Mouse (Mus musculus): Measurements from ENCODE around the gene Ddrgk1. TPM values are rescaled to one million over a fixed set of nuclear protein-coding genes. Genes with fewer than 3 reads are reported as not detected.
A peak's percentile ranks its signal among the peaks of the same experiment; 100 is the strongest.
"Not testable (repeated sequence)": the region's sequence is repeated elsewhere in the genome, so short reads cannot be mapped to it uniquely, and the experiment has no call there.

The Ddrgk1 gene
- total RNA-seq, 2 experiments from 2014 or later, result 85.2 to 97.5 TPM

DNA sequence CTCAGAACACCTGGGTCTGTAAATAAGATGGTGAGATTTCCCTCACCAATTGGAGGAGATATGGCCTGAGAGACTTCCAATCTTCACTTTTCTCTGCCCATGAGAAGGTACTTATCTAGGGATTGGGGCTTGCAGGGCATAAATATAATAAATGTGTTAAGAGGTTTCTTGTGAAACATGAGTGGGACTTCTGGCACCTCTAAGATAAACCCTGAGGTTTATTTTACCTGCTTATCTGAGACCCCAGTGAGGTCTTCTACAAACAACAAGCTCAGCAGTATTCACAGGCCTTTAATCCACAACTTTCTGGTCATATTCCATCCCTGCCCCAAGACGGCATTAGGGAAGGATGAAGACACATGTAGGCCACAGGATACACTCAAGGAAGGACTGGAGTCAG, 10.7 kb downstream of the Ddrgk1 start:
- DNase-seq, result no peak

DNA sequence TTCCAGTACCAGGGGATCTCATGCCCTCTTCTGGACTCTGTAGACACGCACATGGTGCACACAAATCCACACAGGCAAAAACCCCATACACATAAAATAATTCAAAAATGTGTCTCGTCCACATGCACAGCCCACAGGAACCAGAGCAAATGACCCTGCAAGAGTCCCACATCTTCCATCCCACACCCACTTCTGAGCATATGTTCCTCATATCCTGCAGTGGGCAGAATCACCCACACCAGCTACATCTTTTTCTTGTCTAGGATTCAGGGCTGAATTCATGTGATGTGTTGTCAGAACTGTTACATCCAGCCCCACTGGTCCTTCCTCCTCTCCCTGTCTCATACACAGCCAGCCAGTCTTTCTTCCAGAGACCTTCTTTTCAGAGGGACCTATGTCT, 11.2 kb downstream of the Ddrgk1 start:
- DNase-seq, result no peak

DNA sequence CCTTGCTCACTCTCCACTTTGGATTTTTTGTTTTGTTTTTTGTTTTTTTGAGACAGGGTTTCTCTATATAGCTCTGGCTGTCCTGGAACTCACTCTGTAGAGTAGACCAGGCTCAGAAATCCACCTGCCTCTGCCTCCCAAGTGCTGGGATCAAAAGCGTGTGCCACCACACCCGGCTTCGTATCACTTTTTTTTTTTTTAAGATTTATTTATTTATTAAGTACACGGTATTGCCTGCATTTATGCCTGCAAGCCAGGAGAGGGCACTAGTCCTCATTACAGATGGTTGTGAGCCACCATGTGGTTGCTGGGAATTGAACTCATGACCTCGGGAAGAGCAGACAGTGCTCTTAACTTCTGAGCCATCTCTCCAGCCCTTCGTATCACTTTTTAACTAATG, 15.4 kb downstream of the Ddrgk1 start:
- not testable (repeated sequence) for DNase-seq

DNA sequence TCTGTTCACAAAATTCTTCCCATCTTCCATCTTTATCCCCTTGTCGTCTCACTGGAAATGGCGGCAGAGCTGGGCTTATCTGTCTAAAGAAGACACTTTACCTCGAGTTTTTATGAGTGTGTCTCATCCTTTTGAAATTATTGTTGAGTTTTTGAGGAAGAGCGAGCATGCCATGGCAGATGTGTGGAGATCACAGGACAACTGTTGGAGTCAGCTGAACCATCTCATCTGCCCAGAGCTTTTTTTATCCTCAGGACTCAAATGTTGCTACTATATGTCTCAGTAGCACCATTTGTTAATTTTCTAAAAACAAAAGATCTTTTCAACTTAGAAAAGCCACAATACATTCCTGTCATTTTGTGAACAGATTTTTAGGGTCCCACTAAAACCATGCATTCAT, 19.3 kb downstream of the Ddrgk1 start:
- DNase-seq, result no peak

DNA sequence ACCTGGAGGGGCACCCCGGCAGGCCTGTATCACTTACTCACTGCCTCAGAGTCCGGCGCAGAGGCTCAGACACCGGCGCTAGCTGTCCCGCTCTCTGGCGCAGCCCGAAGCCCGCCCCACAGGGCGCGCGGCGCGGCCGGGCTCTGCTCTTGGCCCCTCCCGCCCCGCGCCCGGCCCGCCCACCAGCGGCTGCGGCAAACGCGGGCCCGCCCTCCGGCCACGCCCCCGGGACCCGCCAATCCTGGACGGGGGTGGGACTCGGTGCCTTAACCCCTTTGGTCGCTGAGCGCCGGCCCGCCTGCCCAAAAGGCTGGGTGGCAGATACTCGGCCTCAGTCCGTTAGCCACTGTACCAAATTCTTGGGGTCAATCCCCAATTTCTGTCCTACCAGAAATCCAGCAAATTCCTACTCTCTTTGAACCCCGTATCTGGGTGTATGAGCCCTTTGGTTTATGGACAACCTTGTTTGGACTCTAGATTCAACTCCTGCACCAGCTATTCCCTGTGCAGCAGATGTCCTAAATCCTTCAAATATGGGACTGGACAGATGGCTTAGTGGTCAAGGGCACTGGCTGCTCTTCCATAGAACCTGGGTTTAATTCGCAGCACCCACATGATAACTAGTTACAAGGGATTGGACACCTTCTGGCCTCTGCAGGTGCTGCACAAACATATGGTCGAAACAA, 21.6 kb downstream of the Ddrgk1 start, which contains the start of gene Lzts3:
Gene Lzts3, minus strand, starts transcription at position 120 of the 686 bp plus-strand sequence.
- DNase-seq, result peak; percentile 93 to 94

DNA sequence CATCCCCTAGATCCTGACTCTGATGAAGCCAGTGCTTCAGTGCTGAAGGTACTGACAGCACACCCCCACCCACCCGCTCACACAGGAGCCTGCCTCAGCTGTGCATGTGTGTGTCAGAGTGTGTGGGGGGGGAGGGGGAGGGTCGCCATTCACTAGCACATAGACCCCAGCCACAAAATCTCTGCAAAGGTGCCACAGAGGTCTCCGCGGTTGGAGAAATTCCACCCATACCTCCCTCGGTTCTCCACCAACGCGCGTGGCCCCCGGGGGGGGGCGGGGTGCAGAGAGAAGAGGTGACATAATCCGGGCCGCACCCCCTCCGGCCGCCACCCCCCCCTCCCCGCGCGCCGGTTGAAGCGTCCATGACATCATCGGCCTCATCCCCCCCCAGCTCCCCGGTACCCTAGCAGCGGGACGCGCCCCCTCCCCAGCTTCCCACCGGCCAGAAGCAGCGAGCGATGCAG, 22.2 kb downstream of the Ddrgk1 start:
- DNase-seq, result no peak

DNA sequence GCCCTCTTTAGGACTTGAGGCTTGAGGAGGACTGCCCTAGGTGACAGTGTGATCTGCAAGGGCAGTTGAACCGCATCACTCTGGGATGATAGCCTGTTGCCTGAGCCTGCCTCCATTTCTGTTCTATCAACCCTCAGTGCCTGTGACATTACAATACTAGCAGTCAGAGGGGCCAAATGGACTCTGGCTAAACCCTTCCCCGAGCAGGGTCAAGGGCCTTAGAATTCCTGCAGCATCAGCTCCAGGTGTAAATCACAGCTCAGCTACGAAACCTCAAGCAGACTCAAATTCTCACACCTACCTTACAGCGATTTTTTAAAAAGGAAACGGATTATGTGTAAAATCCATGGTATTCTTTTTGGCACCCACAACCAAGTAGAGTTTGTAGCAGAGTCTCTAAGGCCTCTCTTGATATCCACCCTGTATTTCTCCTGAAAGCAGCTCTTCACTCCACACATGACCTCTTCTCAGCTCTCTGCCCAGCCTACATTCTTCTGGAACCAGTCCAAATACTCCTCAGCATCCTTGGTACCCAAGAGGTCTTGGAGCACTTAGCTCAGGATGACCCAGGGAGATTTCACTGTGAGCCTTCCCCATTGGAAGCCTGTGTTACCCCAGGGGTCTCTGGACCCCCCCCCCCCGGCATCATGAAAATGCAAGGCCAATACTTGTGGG, 23.0 kb downstream of the Ddrgk1 start:
- no peak for DNase-seq

DNA sequence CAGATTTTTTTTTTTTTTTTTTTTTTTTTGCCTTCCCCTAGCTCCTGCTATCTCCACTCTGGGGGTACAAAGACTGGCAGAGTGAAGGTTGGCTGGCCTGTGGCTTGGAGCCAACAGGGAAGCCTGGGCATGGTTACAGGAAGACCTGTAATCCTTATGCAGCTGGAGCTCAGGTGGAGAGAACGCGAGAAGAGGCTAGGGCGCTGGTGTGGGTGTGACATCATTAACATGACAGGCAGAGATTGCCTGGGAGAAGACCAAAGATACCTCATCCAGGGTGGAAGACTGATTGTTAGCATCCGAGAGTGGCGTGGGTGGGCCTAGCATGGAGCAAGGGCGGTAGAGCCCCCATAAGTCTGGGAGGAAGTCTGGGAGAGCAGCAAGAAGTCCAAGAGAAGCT, 25.2 kb downstream of the Ddrgk1 start:
- no peak for DNase-seq

DNA sequence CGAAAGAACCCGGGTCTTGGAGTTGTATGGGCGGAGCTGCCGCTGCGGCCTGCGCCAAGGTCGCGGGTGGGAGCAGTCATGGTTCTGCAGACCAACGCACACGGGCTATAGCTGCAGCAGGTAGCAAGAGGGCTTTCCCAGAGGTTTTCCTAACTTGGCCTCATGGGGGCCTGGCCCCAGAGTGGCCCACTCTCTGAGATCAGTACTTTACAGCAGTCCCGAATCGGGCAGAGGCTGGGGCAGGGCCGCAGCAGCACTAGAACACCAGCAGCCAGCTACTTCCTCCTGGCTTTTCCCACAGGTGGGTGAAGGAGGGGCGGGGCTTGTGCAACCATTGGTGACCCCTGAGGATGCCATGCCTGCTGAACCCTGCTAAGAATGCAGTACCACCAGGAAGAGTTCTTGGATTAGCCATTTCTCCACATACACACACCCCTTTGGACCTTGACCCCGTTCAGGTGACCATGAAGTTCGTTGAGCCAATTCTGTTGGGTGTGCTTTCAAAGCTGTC, 26.3 kb downstream of the Ddrgk1 start:
- no peak for DNase-seq

DNA sequence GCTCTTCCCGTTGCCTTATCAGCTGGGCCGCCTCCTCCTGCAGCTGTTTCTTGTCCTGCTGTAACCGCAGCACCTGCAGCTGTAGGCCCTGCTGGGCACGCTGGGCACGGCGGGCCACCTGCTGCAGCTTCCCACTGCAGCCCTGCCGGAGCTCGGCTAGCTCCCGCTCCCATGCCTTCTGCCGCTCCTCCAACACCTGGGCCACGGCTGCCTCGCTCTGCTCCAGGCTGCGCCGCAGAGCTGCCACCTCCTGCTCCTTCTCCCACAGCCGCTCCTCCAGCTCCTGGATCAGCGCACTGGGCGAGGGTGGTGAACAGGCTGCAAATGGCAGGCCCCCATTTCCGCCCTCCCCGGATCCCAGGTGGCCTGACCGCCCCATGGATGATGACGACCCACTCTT, 28.6 kb downstream of the Ddrgk1 start:
- DNase-seq, result no peak

DNA sequence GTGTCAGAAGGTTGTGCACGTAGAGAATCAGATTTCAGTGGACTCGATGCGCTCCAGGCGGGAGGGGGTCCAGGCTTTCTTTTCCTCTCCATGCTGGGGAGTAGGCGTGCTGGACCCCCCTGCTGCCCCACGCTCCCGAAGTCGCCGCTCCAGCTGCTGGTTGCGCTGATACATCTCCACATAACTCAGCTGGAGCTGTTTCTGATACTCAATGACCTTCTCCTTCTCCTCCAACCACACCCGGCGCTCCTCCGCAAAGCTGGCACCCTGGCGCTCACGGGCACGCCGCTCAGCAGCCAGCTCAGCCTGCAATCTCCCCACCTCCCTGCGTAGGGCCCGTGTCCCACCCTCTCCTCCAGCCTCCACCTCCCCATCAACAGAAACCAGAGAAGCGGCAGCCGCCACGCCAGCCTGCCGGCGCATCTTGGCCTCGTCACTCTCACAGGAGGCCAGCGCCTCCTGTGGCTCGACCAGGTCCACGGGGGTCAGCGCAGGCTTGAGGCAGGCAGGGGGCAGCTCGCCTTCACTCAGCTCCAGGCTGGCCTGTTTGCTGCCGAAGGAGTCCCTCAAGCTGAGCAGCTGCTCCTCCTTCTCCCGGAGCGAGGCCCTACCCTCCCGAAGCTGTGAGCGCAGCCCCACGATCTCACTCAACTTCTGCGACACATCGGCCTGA, 29.6 kb downstream of the Ddrgk1 start:
- DNase-seq, result peak; percentile 21 to 25

DNA sequence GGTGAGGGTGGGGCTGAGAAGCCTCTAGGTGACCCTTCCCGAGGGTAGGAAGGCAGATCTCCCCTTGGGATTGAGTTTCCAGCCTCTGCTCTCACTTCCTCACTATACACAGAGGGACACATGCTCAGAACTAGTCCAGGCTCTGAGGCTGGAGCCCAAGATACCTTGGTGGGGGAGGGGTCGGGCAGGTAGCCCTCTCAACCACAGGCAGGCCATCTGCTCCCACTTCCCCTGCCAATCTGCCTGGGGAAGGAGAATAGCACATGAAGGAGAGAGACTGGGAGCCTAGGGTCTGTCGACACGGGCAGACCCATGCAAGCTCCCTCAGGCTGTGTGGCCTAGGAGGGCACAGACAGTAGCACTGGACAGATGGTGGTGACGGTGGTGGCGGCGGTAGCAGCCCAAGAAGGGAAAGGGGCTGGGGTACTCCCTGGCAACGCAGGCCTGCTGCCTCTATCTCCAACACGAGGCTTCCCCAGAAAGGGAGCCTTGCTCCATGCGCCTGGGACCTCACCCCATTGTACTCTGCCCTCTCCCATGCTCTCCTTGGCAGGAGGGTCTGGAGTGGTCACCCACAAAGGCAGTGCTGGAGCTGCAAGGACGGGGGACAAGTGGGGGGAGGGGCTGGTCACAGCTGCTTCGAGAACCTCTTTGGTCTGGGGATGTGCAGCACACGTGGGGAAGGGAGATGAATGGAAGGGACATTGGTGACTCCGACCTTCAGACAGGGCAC, 30.3 kb downstream of the Ddrgk1 start:
- DNase-seq, result no peak

DNA sequence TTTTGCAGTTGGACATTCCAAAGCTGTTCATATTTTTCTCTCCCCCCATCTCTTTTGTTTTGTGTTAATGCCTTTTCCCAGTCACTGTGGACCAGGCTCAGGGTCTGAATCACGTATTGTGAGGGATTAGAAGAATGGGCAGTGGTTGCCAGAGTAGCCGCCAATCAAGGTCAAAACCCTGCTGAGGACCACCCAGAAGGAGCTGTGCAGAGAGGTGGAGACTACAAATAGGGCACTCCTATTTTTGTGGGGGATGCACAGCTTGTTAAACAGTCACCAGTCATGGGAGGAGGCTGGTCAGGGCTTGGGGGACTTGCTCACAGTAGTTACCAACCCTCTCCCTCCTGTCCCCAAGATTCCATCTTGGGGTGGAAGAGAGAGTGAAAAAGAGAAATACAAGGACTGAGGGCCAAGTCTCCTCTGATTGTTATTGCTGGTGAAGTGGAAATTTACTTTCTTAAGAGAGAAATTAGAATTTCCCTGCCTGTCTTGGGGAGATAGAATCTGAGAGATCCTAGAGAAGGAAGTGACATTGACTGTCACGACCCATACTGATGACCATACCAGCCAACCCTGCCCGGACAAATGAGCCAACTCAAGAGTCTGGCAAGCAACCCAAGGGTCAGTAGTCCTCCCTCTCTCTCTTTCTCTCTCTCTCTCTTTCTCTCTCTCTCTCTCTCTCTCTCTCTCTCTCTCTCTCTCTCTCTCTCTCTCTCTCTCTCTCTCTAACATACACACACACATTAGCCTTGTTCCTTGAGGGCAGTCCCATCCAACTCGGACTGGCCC, 31.4 kb downstream of the Ddrgk1 start:
- no peak for DNase-seq

DNA sequence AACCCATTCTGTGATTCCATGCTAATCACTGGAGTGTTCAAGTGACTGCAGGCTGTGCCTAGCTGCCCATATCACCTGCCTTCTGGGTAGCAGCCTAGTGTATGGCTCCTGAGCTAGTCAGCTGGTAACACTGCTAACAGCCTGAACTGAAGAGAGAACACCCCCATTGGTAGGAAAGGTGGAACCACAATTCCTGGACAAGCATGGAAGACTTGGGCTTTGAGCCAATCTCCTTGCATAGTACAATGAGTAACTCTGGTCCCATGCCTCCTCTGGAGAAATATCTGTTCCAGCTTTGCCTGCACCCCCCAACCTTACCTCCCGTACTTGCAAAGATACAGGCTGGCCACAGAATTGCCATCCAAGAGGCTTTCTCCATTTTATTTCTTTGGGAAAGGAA, 32.0 kb downstream of the Ddrgk1 start:
- no peak for DNase-seq

DNA sequence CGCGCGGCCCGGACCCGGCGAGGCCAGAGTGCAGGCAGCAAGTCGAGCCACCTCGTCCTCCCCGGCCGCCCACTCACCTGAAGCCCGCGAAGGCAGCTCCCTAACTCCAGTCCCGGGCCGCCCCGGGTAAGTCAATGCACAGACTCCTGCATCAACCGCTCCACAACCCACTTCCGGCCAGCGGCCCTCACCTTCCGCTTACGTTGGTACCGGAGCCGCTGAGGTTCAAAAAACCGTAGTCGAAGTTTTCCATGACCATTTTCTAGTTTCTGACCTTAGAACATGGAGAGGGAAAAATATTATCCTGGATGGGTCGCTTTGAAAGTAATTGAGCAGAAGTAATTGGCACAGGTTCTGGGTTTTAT, 34.6 kb downstream of the Ddrgk1 start, which contains the start of the genes Fastkd5 and Ubox5:
Gene Fastkd5, minus strand, starts transcription at position 189 of the 365 bp plus-strand sequence.
Gene Ubox5, minus strand, starts transcription at position 200 of the 365 bp plus-strand sequence.
- peak; percentile 92 to 99 for DNase-seq

DNA sequence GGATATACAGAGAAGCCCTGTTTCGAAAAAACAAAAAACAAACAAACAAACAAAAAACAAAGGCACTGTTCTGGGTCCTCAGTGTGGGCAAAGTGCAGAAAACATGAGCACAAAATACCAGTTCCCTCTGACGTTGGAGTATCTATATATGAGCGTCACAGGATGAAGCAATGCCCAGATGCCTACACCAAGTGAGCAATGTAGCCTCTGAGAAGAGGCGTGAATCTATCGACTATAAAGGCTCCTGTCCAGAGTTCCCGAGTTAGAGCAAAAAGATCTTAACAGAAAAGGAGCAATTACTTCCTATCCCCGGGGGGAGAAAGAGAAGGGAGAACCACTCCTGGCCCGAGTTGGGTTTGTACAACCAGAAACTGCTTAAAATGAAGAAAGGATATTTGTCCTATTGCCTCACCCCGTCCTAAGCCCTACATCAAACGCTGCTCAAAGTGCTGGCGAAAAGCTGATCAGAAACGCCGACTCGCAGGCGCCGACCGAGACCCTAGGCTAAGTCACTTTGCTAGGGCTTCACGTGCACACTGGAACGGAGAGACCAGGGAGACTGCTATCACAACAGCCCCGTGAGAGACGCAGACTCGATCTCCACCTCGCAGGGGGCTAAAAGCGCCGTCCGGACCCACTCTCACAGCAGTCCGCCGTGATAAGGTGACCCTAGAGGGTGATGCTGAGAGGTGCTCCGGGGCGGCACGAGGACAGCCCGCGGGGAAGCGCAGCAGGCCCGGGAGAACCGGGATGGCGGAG, 35.2 kb downstream of the Ddrgk1 start:
- DNase-seq, result no peak

DNA sequence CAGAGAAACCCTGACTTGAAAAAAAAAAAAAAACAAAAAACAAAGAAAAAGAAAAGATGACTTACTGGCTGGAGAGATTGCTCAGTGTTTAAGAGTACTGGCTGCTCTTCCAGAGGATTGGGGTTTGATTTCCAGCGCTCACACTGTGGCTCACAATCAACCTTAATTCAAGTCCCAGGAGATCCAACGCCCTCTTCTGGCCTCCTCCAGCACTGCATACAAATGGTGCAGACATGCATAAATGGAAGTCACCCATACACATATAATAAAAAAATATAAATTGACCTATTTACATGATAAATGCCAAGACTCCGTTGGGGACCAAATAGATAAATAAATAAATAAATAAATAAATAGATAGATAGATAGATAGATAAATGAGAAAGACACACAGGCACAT, 36.0 kb downstream of the Ddrgk1 start:
- DNase-seq, result no peak

DNA sequence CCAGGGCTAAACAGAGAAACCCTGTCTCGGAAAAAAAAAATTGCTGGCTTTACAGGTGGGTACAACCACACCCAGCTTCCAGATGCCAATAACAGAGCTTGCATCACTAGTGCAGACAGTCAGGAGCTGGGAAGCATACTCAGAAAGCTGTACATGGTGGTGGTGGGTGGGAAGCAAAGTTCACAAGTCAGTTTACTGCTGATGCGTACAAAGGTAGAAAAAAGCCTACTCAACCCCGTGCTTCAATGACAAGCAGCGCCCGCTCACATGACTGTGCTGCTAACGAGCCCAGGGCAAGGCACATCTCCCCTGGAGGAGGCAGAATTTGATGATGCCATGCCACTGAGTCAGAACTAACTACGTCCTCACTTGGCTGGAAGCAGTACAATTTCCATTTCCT, 45.5 kb downstream of the Ddrgk1 start:
- DNase-seq, result no peak

DNA sequence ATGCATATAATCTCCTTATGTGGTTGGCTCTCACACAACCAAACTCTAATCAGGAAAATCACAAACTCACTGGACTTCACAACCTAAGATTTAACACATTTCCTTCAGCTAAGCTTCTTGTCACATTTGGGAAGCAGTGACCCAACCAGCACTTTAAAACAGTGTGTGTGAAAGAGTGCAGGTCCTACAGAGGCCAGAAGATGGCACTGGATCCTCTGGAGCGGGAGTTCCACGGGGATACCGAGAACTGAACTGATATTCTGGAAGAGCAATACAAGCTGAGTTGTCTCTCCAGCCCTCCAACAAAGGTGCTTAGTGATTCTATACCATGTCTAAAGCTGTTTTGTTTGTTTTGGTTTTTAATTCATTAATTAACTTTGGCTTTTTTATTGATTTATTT, 51.4 kb downstream of the Ddrgk1 start:
- no peak for DNase-seq
